Mouse (Mus musculus) limb, embryonic 14.5 days (tissue): ENCODE measurements around the gene Nova2. TPM values are rescaled to one million over a fixed set of nuclear protein-coding genes. Genes with fewer than 3 reads are reported as not detected.
A peak's percentile ranks its signal among the peaks of the same experiment; 100 is the strongest.

Source experiments
- ATAC-seq: fragments of 200-750 bp; cut with Nextera tagmentation; 2 replicates; pipeline ENCODE4 v1.8.0; 2017; ENCODE audit warnings: low read depth, moderate number of reproducible peaks, moderate TSS enrichment; ENCODE audit not compliant: low FRiP score
- DNase-seq: peaks from one replicate; pipeline ENCODE4 v3.0.0-alpha.2; 2015; ENCODE audit warnings: low spot score
- H3K27ac ChIP-seq: fragments of 300-500 bp; sonication (generic); replicated peaks from 2 replicates; pipeline ENCODE4 v1.5.1; 2014; ENCODE audit warnings: low read depth, mild to moderate bottlenecking, low read length, moderate library complexity, mixed read lengths
- H3K27me3 ChIP-seq: fragments of 300-500 bp; sonication (generic); 2 replicates; pipeline ENCODE4 v1.6.1; 2014; ENCODE audit warnings: low read length, mixed read lengths; ENCODE audit not compliant: control insufficient read depth, insufficient read depth
- H3K36me3 ChIP-seq: fragments of 300-500 bp; sonication (generic); 2 replicates; pipeline ENCODE4 v1.6.1; 2014; ENCODE audit warnings: mild to moderate bottlenecking, low read length, moderate library complexity, mixed read lengths; ENCODE audit not compliant: control insufficient read depth, insufficient read depth
- H3K4me1 ChIP-seq: fragments of 300-500 bp; sonication (generic); 2 replicates; pipeline ENCODE4 v1.6.1; 2014; ENCODE audit warnings: antibody characterized with exemption, low read length, mixed read lengths; ENCODE audit not compliant: control insufficient read depth, insufficient read depth
- H3K4me2 ChIP-seq: fragments of 300-500 bp; sonication (generic); replicated peaks from 2 replicates; pipeline ENCODE4 v1.6.1; 2014; ENCODE audit warnings: low read depth, mild to moderate bottlenecking, low read length, moderate library complexity; ENCODE audit not compliant: severe bottlenecking
- H3K4me3 ChIP-seq: fragments of 300-500 bp; sonication (generic); replicated peaks from 2 replicates; pipeline ENCODE4 v1.5.1; 2014; ENCODE audit warnings: low read length
- H3K9ac ChIP-seq: fragments of 300-500 bp; sonication (generic); 2 replicates; pipeline ENCODE4 v1.6.1; 2014; ENCODE audit warnings: mild to moderate bottlenecking, low read depth, low read length, moderate library complexity; ENCODE audit not compliant: severe bottlenecking
- H3K9me3 ChIP-seq: fragments of 300-500 bp; sonication (generic); 2 replicates; pipeline ENCODE4 v1.6.1; 2016; ENCODE audit warnings: low read length; ENCODE audit not compliant: control insufficient read depth
- POLR2A ChIP-seq: fragments of 200-500 bp; IDR thresholded peaks from 2 replicates; pipeline ENCODE4 v1.8.0; 2012; ENCODE audit warnings: inconsistent platforms, mild to moderate bottlenecking, moderate library complexity, borderline replicate concordance; ENCODE audit not compliant: insufficient read depth, insufficient read length; ENCODE audit errors: extremely low read depth
- WGBS: fragments of 180-500 bp; shearing (Covaris S2); extraction: QIAGEN DNeasy Blood & Tissue Kit; methylation state at CpG from one replicate; pipeline ENCODE4 v1.1.7; 2014; 5-methylcytosine and 5-hydroxymethylcytosine counted together
- polyA plus RNA-seq, 2 experiments: library from polyadenylated mRNA; depleted of rRNA in 1 of 2; stranded (reverse) in 1 of 2; unstranded in 1 of 2; fragments of >200 nt; fragmentation: Nextera tagmentation in 1 of 2; extraction: Ambion mirVana in 1 of 2; gene quantifications; 2 replicates each; pipeline versions ENCODE4 v1.2.1 to v1.2.3; 2012 to 2014

The Nova2 gene
- polyA plus RNA-seq, 2 experiments, result 0.37 to 1.3 TPM

DNA sequence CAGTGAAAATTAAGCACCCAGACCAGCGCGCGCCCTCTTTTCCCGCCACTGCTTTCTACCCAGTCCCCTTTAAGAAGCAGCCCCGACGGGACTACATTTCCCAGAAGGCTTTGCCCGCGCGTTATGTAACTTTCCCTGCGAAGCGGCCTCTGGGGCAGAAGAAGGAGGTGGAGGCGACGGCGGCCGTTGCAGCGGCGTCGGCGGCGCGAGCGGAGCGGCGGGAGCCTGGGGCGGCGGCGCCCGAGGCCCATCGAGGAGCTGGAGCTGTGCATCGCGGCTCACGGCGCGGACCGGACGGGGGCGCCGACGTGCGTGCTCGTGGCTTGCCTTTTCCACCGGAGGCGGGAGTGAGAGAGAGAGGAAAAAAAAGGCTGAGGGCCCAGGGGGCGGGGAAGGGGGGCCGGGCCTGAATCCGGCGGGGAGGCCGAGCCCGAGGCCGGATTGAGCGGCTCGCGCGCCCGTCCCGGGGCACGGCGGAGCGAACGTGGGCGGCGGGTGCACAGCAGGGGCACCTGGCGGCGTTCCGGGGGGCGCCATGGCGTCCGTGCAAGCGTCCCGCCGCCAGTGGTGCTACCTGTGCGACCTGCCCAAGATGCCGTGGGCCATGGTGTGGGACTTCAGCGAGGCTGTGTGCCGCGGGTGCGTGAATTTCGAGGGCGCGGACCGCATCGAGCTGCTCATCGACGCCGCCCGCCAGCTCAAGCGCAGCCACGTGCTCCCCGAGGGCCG, 78.4 kb downstream of the Nova2 start, which contains the start of gene Irf2bp1:
Irf2bp1 (plus strand) TSS at position 143 of the 729 bp plus-strand sequence.
- Histone ChIP-seq H3K9me3 (no peaks in the 10 kb centered on the region), H3K4me1 (peaks cover 34% of the 10 kb centered on the region), H3K27ac (peak within 1 kb of the TSS; percentile 93), H3K4me3 (peak within 1 kb of the TSS; percentile 92), H3K27me3 (no peaks in the 10 kb centered on the region), H3K9ac (peak within 1 kb of the TSS; percentile 88), H3K36me3 (peaks cover 43% of the 10 kb centered on the region), H3K4me2 (peak within 1 kb of the TSS; percentile 97)
- ATAC-seq (peak; percentile 79), DNase-seq (peak; percentile 97)
- peak; percentile 81; the same call in 1 of the 2 replicates for TF ChIP-seq POLR2A
- under 1% methylated on average over 62 of the region's 90 CpGs for WGBS

DNA sequence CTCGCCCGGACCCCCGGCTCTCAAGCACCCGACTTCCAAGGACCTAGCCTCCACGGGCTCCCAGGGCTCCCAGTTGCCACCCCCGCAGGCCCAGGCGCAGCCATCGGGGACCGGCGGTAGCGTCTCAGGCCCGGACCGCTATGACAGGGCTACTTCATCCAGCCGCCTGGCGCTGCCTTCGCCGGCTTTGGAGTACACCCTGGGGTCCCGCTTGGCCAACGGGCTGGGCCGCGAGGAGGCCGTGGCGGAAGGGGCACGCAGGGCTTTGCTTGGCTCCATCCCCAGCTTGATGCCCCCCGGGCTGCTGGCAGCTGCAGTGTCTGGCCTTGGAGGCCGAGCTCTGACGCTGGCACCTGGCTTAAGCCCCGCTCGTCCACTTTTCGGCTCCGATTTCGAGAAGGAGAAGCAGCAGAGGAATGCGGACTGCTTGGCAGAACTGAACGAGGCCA, 79.0 kb downstream of the Nova2 start:
- no peak for ATAC-seq
- Histone ChIP-seq H3K27ac (peak overlapping the region; percentile 93), H3K4me2 (peak overlapping the region; percentile 97), H3K27me3 (no peaks in the 10 kb centered on the region), H3K36me3 (peaks cover 43% of the 10 kb centered on the region), H3K9me3 (no peaks in the 10 kb centered on the region), H3K9ac (peak overlapping the region; percentile 88), H3K4me3 (peak overlapping the region; percentile 92), H3K4me1 (peaks cover 34% of the 10 kb centered on the region)
- TF ChIP-seq POLR2A, result no peak
- DNase-seq, result no peak
- under 1% methylated on average over 25 of the region's 34 CpGs for WGBS

DNA sequence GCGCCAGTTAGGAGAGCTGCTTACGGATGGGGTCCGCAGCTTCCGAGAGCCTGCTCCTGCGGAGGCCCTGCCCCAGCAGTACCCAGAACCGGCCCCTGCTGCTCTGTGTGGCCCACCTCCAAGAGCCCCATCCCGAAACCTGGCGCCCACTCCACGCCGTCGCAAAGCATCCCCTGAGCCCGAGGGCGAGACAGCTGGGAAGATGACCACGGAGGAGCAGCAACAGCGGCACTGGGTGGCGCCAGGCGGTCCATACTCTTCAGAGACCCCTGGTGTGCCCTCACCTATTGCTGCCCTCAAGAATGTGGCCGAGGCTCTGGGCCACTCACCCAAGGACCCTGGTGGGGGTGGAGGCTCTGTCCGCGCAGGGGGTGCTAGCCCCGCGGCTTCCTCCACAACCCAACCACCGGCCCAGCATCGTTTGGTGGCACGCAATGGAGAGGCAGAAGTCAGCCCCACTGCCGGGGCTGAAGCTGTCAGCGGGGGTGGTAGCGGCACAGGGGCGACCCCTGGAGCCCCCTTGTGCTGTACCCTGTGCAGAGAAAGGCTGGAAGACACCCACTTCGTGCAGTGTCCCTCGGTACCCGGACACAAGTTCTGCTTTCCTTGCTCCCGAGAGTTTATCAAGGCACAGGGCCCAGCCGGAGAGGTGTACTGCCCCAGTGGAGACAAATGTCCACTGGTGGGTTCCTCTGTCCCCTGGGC, 79.9 kb downstream of the Nova2 start:
- peak overlapping the region; percentile 92 for H3K4me3 ChIP-seq
- H3K4me1 ChIP-seq, result peaks cover 34% of the 10 kb centered on the region
- peak overlapping the region; percentile 97 for H3K4me2 ChIP-seq
- 83% methylated on average over 34 of the region's 34 CpGs for WGBS
- no peak for DNase-seq
- H3K9ac ChIP-seq, result 0 out of 2 replicates have a peak overlapping the region, but pooled peaks have one; percentile 88
- H3K36me3 ChIP-seq, result peaks cover 38% of the 10 kb centered on the region
- ATAC-seq, result no peak
- TF ChIP-seq POLR2A, result no peak
- no peak overlapping the region for H3K27ac ChIP-seq
- H3K9me3 ChIP-seq, result no peaks in the 10 kb centered on the region
- H3K27me3 ChIP-seq, result no peaks in the 10 kb centered on the region

DNA sequence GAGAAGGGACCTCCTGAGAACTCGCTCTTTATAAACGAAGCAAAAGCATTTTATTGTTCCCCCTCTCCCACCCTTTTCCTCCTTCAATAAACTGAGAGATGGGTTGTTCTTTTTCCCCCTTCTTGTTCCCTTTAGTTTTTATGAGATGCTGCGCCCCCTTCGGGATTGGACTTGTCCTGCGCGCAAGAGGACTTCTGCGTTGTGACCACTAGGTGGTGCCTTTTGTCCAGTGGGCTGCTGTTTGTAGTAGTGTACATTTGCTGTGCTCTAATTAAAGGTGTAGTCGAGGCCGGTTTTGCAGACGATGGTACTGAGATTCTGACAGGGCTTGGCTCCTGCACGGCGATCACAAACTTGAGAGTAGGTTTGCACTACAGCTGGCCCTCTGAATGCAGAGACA, 80.8 kb downstream of the Nova2 start:
- no peak overlapping the region for H3K9ac ChIP-seq
- DNase-seq, result peak; percentile 84
- H3K4me1 ChIP-seq, result peaks cover 37% of the 10 kb centered on the region
- 6% methylated on average over 12 of the region's 12 CpGs for WGBS
- ATAC-seq, result 0 out of 2 replicates have a peak, but pooled peaks have one; percentile 14
- H3K36me3 ChIP-seq, result peaks cover 34% of the 10 kb centered on the region
- no peaks in the 10 kb centered on the region for H3K27me3 ChIP-seq
- no peaks in the 10 kb centered on the region for H3K9me3 ChIP-seq
- peak overlapping the region; percentile 97; the same call in 1 of the 2 replicates for H3K4me2 ChIP-seq
- H3K4me3 ChIP-seq, result 0 out of 2 replicates have a peak overlapping the region, but pooled peaks have one; percentile 92
- H3K27ac ChIP-seq, result no peak overlapping the region
- TF ChIP-seq POLR2A, result no peak
